Mouse (Mus musculus) midbrain, embryonic 15.5 days (tissue): ENCODE measurements around the gene Atxn2. TPM values are rescaled to one million over a fixed set of nuclear protein-coding genes. Genes with fewer than 3 reads are reported as not detected.
"Not testable (repeated sequence)": the region's sequence is repeated elsewhere in the genome, so short reads cannot be mapped to it uniquely, and the experiment has no call there.

Source experiments
- ATAC-seq: fragments of 200-750 bp; cut with Nextera tagmentation; replicated peaks from 2 replicates; pipeline ENCODE4 v1.8.0; 2017; ENCODE audit warnings: moderate TSS enrichment
- H3K27ac ChIP-seq: fragments of 300-500 bp; sonication (generic); 2 replicates; pipeline ENCODE4 v1.5.1; 2015; ENCODE audit warnings: mild to moderate bottlenecking, inconsistent platforms
- H3K27me3 ChIP-seq: fragments of 300-500 bp; sonication (generic); replicated peaks from 2 replicates; pipeline ENCODE4 v1.6.1; 2015; ENCODE audit warnings: inconsistent platforms
- H3K36me3 ChIP-seq: fragments of 300-500 bp; sonication (generic); replicated peaks from 2 replicates; pipeline ENCODE4 v1.6.1; 2015; ENCODE audit warnings: inconsistent platforms
- H3K4me1 ChIP-seq: fragments of 300-500 bp; sonication (generic); 2 replicates; pipeline ENCODE4 v1.6.1; 2015; ENCODE audit warnings: inconsistent platforms
- H3K4me2 ChIP-seq: fragments of 300-500 bp; sonication (generic); 2 replicates; pipeline ENCODE4 v1.6.1; 2015; ENCODE audit warnings: inconsistent platforms, mild to moderate bottlenecking, moderate library complexity
- H3K4me3 ChIP-seq: fragments of 300-500 bp; sonication (generic); 2 replicates; pipeline ENCODE4 v1.5.1; 2015; ENCODE audit warnings: mild to moderate bottlenecking, inconsistent platforms
- H3K9ac ChIP-seq: fragments of 300-500 bp; sonication (generic); 2 replicates; pipeline ENCODE4 v1.6.1; 2015; ENCODE audit warnings: mild to moderate bottlenecking, inconsistent platforms
- H3K9me3 ChIP-seq: fragments of 300-500 bp; sonication (generic); 2 replicates; pipeline ENCODE4 v1.6.1; 2016; ENCODE audit warnings: inconsistent platforms
- WGBS: fragments of 180-500 bp; shearing (Covaris S2); methylation state at CpG from one replicate; pipeline ENCODE4 v1.1.7; 2015; ENCODE audit warnings: mixed read lengths; 5-methylcytosine and 5-hydroxymethylcytosine counted together
- polyA plus RNA-seq: library from polyadenylated mRNA; unstranded; fragments of >200 nt; fragmentation: Nextera tagmentation; extraction: Ambion mirVana; gene quantifications from 2 replicates; pipeline ENCODE4 v1.2.1, GENCODE M21; 2015

Atxn2 gene
- polyA plus RNA-seq, 1 experiment from 2014 or later: 111 TPM

- Histone ChIP-seq H3K27me3 (peaks cover 37% of the 10 kb centered on the region), H3K4me2 (no peak overlapping the region), H3K27ac (no peak overlapping the region), H3K4me1 (peaks cover 25% of the 10 kb centered on the region), H3K4me3 (no peak overlapping the region), H3K36me3 (no peaks in the 10 kb centered on the region), H3K9me3 (no peaks in the 10 kb centered on the region), H3K9ac (no peak overlapping the region)
- WGBS: 37% methylated on average over 4 of the region's 4 CpGs
- ATAC-seq: no peak
Measured at GRCm38 (mm10) chr5:121845361-121845760, 134.2 kb downstream of the Atxn2 start.

DNA sequence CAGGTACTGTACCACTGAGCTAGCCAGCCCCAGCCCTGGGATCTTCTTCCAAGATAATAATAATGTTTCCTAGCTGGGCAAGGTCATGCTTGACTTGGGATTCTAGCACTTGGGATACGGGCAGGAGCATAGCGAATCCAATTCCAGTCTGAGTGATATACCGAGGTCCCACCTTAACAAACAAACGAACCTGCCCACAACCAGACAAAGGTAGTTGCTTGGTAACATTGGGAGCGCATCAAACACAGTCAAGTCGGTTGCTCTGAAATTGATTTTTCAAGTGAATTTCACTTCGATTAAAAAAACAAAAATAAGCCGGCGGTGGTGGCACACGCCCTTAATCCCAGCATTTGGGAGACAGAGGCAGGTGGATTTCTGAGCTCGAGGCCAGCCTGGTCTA is 135.2 kb downstream of the Atxn2 start:
- Histone ChIP-seq H3K9me3 (no peaks in the 10 kb centered on the region), H3K36me3 (no peaks in the 10 kb centered on the region), H3K4me3 (no peak overlapping the region), H3K27ac (no peak overlapping the region), H3K4me2 (no peak overlapping the region), H3K9ac (no peak overlapping the region), H3K4me1 (peaks cover 35% of the 10 kb centered on the region), H3K27me3 (peaks cover 37% of the 10 kb centered on the region)
- 80% methylated on average over 11 of the region's 11 CpGs for WGBS
- no peak for ATAC-seq

DNA sequence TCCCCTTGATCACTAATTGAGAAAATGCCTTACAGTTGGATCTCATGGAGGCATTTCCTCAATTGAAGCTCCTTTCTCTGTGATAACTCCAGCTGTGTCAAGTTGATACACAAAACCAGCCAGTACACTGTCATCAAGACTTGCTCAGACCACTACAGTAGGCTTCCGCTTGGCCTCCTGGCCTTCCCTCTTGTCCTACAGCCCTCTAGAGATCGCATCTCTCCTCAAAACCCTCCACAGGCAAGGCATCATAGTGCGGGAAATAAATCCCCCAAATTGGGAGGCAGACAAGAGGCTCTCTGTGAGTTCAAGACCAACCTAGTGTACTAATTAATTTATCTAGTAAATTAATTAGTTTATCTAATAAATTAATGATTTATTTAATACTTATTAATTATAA is 136.1 kb downstream of the Atxn2 start:
- not testable (repeated sequence) for H3K9ac ChIP-seq, H3K4me3 ChIP-seq, H3K36me3 ChIP-seq, H3K4me2 ChIP-seq, H3K9me3 ChIP-seq, ATAC-seq, H3K27ac ChIP-seq
- 75% methylated on average over 3 of the region's 3 CpGs for WGBS
- Histone ChIP-seq H3K27me3 (peaks cover 27% of the 10 kb centered on the region), H3K4me1 (peaks cover 35% of the 10 kb centered on the region)

DNA sequence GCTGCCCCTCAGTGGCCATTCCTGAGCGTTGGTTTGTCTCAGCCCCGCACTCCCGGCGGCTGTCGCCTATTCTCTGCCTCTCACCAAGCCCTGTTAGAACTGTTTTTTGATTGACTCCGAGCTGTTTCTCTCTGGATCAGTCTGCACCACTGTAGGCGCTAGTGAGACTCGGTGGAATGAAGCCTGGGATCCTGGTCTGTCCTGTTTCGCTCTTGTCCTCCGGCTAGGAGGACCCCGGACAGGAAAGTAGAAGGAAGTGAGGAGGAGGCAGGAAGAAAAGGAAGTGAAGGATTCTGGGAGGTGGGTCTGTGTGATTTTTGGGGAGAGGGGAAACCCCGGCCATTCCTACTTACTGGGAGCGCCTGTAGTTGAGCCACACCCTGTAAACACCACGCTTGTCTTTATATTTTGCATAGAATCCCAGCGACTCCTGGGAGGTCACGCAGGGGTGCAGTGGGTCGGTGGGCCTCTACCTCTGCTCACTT is 136.9 kb downstream of the Atxn2 start:
- peak overlapping the region; percentile 58 for H3K4me2 ChIP-seq
- no peaks in the 10 kb centered on the region for H3K9me3 ChIP-seq
- H3K4me3 ChIP-seq: peak overlapping the region; percentile 99
- H3K4me1 ChIP-seq: peaks cover 32% of the 10 kb centered on the region
- under 1% methylated on average over 17 of the region's 17 CpGs for WGBS
- H3K36me3 ChIP-seq: peaks cover 11% of the 10 kb centered on the region; the same call in 1 of the 2 replicates
- H3K27me3 ChIP-seq: peaks cover 21% of the 10 kb centered on the region
- peak; percentile 35 for ATAC-seq
- 0 out of 2 replicates have a peak overlapping the region, but pooled peaks have one; percentile 29 for H3K9ac ChIP-seq
- peak overlapping the region; percentile 67 for H3K27ac ChIP-seq

DNA sequence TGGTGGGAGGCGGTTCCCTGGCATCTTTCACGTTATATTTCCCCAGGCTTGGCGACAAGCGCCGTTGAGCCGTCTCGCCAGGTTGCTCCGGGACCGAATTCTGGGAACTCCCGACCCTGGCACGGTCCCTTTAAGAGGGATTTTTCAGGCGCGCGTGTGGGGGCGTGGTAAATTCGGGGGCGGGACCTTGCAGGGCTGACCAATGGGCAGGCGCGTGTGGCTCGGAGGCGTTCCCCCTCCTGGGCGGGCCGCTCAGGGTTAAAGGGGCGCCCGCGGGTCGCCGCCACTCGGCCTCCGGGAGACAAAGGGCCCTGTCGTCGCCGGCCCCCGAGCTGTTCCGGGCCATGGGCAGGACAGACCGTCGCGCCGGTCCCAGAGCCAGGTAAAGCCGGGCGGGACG is 137.6 kb downstream of the Atxn2 start, which contains the start of gene Pheta1:
Gene Pheta1, plus strand, starts transcription at position 242 of the 400 bp plus-strand sequence.
- H3K27me3 ChIP-seq: peaks cover 15% of the 10 kb centered on the region
- no peaks in the 10 kb centered on the region for H3K9me3 ChIP-seq
- WGBS: under 1% methylated on average over 41 of the region's 42 CpGs
- H3K27ac ChIP-seq: peak within 1 kb of the TSS; percentile 67
- peaks cover 34% of the 10 kb centered on the region for H3K4me1 ChIP-seq
- H3K4me2 ChIP-seq: peak within 1 kb of the TSS; percentile 58
- peaks cover 18% of the 10 kb centered on the region for H3K36me3 ChIP-seq
- H3K4me3 ChIP-seq: peak within 1 kb of the TSS; percentile 99
- peak within 1 kb of the TSS; percentile 75 for H3K9ac ChIP-seq
- peak; percentile 90 for ATAC-seq

DNA sequence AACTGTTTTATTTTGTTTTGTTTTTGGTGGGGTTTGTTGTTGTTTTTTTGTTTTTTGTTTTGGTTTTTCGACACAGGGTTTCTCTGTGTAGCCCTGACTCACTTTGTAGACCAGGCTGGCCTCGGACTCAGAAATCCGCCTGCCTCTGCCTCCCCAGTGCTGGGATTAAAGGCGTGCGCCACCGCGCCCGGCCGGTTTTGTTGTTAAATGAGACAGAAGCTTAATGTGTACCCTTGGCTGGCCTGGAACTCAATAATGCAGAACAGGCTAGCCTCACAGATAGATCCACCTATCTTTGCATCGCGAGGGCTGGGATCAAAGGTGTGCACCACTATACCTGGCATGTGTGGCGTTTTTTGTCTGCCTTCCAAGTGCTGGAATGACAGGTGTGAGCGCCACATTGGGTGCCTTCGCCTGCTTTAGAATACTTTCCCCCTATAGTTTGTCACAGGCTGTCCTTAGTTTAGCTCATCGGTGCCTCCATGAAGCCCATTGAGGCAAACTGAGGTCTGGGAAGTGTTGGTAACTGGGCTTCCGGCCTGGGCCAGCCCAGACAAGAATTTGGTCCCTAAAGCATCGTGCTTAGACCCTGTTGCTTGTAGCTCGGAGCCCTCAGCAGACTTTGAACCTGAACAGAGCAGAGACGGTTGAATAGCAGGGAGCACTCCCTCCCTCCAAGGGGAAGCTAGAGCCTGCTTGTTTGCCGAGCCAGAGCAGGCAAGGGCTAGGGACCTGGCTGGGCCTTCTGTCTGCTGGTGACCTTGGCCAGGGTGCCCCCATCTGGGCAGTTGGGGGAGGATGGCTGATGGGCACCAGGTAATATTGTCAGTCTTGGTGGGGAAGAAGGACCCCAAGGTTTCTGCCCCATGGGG is 138.6 kb downstream of the Atxn2 start:
- Histone ChIP-seq H3K27me3 (peaks cover 6% of the 10 kb centered on the region), H3K9ac (peak overlapping the region; percentile 75), H3K4me3 (peak overlapping the region; percentile 99), H3K4me2 (peak overlapping the region; percentile 58), H3K36me3 (peaks cover 21% of the 10 kb centered on the region), H3K27ac (peak overlapping the region; percentile 3; the same call in 1 of the 2 replicates), H3K4me1 (peaks cover 40% of the 10 kb centered on the region), H3K9me3 (no peaks in the 10 kb centered on the region)
- ATAC-seq: no peak
- WGBS: 38% methylated on average over 20 of the region's 20 CpGs

GRCm38 (mm10) chr5:121853368-121854051 is 142.4 kb downstream of the Atxn2 start:
- no peak for ATAC-seq
- H3K4me2 ChIP-seq: no peak overlapping the region
- 84% methylated on average over 9 of the region's 9 CpGs for whole genome bisulfite sequencing
- H3K4me1 ChIP-seq: peaks cover 36% of the 10 kb centered on the region
- H3K4me3 ChIP-seq: no peak overlapping the region
- H3K36me3 ChIP-seq: peaks cover 21% of the 10 kb centered on the region
- H3K9ac ChIP-seq: no peak overlapping the region
- 0 out of 2 replicates have a peak overlapping the region, but pooled peaks have one; percentile 9 for H3K27ac ChIP-seq
- no peaks in the 10 kb centered on the region for H3K27me3 ChIP-seq
- H3K9me3 ChIP-seq: no peaks in the 10 kb centered on the region

DNA sequence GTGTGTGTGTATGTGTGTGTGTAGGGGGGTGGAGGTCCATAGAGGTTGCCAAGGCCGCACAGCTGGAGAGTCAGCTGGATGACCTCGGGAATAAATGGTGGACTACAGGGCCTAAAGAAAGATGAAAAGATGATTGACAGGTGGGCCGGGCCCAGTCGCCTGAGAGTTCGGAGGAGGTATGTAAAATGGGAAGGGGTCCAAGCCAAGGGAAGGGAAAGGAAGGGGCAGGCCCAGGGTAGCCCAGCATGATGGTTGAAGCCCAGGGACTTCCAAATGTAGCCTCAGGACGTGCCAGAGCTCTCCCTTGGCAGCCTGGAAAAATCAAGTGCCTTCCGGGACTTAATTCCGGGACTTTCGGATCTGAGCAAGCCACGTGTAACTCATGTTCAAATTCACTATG is 143.6 kb downstream of the Atxn2 start:
- 48% methylated on average over 10 of the region's 10 CpGs for WGBS
- no peak overlapping the region for H3K4me3 ChIP-seq
- peaks cover 30% of the 10 kb centered on the region for H3K4me1 ChIP-seq
- H3K4me2 ChIP-seq: no peak overlapping the region
- H3K9me3 ChIP-seq: no peaks in the 10 kb centered on the region
- no peak for ATAC-seq
- H3K27me3 ChIP-seq: no peaks in the 10 kb centered on the region
- no peak overlapping the region for H3K9ac ChIP-seq
- peaks cover 21% of the 10 kb centered on the region for H3K36me3 ChIP-seq
- H3K27ac ChIP-seq: no peak overlapping the region

- H3K4me3 ChIP-seq: no peak overlapping the region
- no peak overlapping the region for H3K4me2 ChIP-seq
- H3K9me3 ChIP-seq: no peaks in the 10 kb centered on the region
- H3K27ac ChIP-seq: no peak overlapping the region
- ATAC-seq: no peak
- H3K36me3 ChIP-seq: peaks cover 29% of the 10 kb centered on the region
- no peaks in the 10 kb centered on the region for H3K27me3 ChIP-seq
- H3K4me1 ChIP-seq: peaks cover 13% of the 10 kb centered on the region
- WGBS: 90% methylated on average over 11 of the region's 11 CpGs
- no peak overlapping the region for H3K9ac ChIP-seq
Measured at GRCm38 (mm10) chr5:121856740-121857139, 145.6 kb downstream of the Atxn2 start.

DNA sequence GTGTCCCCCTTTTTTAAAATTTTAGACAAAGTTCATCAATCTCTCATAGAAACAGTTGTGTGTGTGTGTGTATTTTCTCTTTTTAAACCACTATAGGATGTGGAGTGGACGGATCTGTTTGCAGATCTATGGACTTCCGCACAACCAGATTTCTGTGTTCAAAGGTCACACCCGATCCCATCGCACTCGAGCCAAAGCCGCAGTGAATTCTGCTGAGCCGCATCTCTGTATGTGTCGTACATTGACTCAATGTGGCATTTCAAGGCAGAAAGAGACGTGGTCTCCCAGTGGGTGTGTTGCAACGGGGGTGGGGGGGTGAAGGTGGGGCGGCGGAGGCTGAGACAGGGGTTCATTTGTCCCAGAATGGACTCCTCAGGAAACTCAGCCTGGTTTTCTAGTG is 147.3 kb downstream of the Atxn2 start:
- Histone ChIP-seq H3K27me3 (no peaks in the 10 kb centered on the region), H3K9ac (no peak overlapping the region), H3K4me3 (no peak overlapping the region), H3K4me1 (peaks cover 13% of the 10 kb centered on the region), H3K36me3 (peaks cover 15% of the 10 kb centered on the region), H3K9me3 (no peaks in the 10 kb centered on the region), H3K4me2 (no peak overlapping the region), H3K27ac (no peak overlapping the region)
- WGBS: 91% methylated on average over 12 of the region's 12 CpGs
- ATAC-seq: no peak

DNA sequence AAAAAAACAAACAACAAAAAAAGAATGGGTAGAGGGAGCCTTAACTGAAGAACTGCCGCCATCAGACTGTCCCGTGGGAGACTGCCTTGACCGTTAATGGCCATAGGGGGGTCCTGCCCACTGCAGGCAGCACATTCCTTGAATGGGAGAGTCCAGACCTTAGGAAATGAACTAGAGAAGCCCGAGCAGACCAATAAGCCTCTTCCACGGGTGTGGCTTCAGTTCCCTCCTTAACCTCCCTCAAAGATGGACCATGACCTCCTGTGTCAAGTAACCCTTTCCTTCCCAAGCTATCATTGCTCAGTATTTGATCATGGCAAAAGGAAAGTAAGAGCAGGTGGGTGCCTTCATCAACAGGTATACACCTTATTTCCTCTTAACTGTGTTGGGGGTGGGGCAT is 150.8 kb downstream of the Atxn2 start:
- Histone ChIP-seq H3K9me3 (no peaks in the 10 kb centered on the region), H3K27me3 (no peaks in the 10 kb centered on the region), H3K4me1 (no peaks in the 10 kb centered on the region), H3K9ac (no peak overlapping the region), H3K27ac (no peak overlapping the region), H3K4me3 (no peak overlapping the region), H3K4me2 (no peak overlapping the region), H3K36me3 (peaks cover 8% of the 10 kb centered on the region; the same call in 1 of the 2 replicates)
- 58% methylated on average over 5 of the region's 5 CpGs for WGBS
- no peak for ATAC-seq

DNA sequence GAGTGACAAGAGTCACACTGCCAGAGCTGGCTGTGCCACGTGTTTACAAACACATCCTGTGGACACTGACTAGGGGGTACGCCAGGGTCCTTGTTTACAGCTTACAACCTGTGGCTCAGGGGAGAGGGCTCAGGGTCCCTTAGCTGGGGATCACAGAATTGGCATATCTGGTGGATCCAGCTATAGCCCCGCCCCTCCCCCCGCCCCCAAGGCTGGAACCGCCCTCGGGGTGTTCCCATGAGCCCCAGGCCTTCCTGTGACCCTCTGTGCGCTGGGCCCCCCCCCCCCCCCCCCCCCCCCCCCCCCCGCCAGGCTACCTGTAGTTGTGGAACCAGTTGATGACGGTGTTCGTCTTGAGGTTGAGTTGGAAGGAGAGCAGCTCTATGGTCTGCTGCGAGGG is 153.2 kb downstream of the Atxn2 start:
- H3K9me3 ChIP-seq: no peaks in the 10 kb centered on the region
- ATAC-seq: no peak
- 21% methylated on average over 4 of the region's 11 CpGs for WGBS
- H3K36me3 ChIP-seq: peaks cover 12% of the 10 kb centered on the region; the same call in 1 of the 2 replicates
- H3K9ac ChIP-seq: no peak overlapping the region
- no peak overlapping the region for H3K27ac ChIP-seq
- H3K4me1 ChIP-seq: no peaks in the 10 kb centered on the region
- no peaks in the 10 kb centered on the region for H3K27me3 ChIP-seq
- H3K4me3 ChIP-seq: no peak overlapping the region
- no peak overlapping the region for H3K4me2 ChIP-seq
